Mouse (Mus musculus) neural tube, embryonic 12.5 days (tissue): ENCODE data around the gene Neb. TPM values are rescaled to one million over a fixed set of nuclear protein-coding genes. Genes with fewer than 3 reads are reported as not detected.

Experiments used
- ATAC-seq: fragments of 200-750 bp; cut with Nextera tagmentation; 2 replicates; pipeline ENCODE4 v1.8.0; 2017; ENCODE audit warnings: low read depth, mild to moderate bottlenecking, moderate TSS enrichment, moderate library complexity; ENCODE audit not compliant: low FRiP score
- H3K27ac ChIP-seq: fragments of 300-500 bp; sonication (generic); 2 replicates; pipeline ENCODE4 v1.5.1; 2016
- H3K27me3 ChIP-seq: fragments of 300-500 bp; sonication (generic); replicated peaks from 2 replicates; pipeline ENCODE4 v1.6.1; 2016; ENCODE audit warnings: mild to moderate bottlenecking
- H3K36me3 ChIP-seq: fragments of 300-500 bp; sonication (generic); 2 replicates; pipeline ENCODE4 v1.6.1; 2016; ENCODE audit warnings: mild to moderate bottlenecking
- H3K4me1 ChIP-seq: fragments of 300-500 bp; sonication (generic); 2 replicates; pipeline ENCODE4 v1.6.1; 2016
- H3K4me2 ChIP-seq: fragments of 300-500 bp; sonication (generic); replicated peaks from 2 replicates; pipeline ENCODE4 v1.6.1; 2016; ENCODE audit warnings: mild to moderate bottlenecking
- H3K4me3 ChIP-seq: fragments of 300-500 bp; sonication (generic); 2 replicates; pipeline ENCODE4 v1.5.1; 2016
- H3K9ac ChIP-seq: fragments of 300-500 bp; sonication (generic); 2 replicates; pipeline ENCODE4 v1.6.1; 2016; ENCODE audit warnings: mild to moderate bottlenecking
- H3K9me3 ChIP-seq: fragments of 300-500 bp; sonication (generic); 2 replicates; pipeline ENCODE4 v1.6.1; 2016; ENCODE audit warnings: mild to moderate bottlenecking
- WGBS: fragments of 180-500 bp; shearing (Covaris S2); methylation state at CpG from one replicate; pipeline ENCODE4 v1.1.7; 2016; 5-methylcytosine and 5-hydroxymethylcytosine counted together
- polyA plus RNA-seq: library from polyadenylated mRNA; unstranded; fragments of >200 nt; fragmentation: Nextera tagmentation; extraction: Ambion mirVana; gene quantifications from 2 replicates; pipeline ENCODE4 v1.2.1, GENCODE M21; 2016

Gene Neb
- polyA plus RNA-seq: 11.2 and 14.9 TPM in 2 replicates

GRCm38 (mm10) chr2:52378448-52378804 is at the start of gene Neb:
Gene Neb (minus strand): TSS chr2:52378474.
- Histone ChIP-seq H3K9ac (no peak within 1 kb of the TSS), H3K27me3 (no peaks in the 10 kb centered on the region), H3K36me3 (no peaks in the 10 kb centered on the region), H3K4me1 (no peaks in the 10 kb centered on the region), H3K27ac (no peak within 1 kb of the TSS), H3K4me3 (no peak within 1 kb of the TSS), H3K9me3 (no peaks in the 10 kb centered on the region), H3K4me2 (no peak within 1 kb of the TSS)
- 55% methylated on average over 7 of the region's 7 CpGs for WGBS
- ATAC-seq: no peak

- Histone ChIP-seq H3K36me3 (no peaks in the 10 kb centered on the region), H3K9ac (no peak overlapping the region), H3K4me1 (0 out of 2 replicates have a peak, but pooled peaks cover 10% of the 10 kb centered on the region), H3K27ac (no peak overlapping the region), H3K4me2 (no peak overlapping the region), H3K9me3 (no peaks in the 10 kb centered on the region), H3K4me3 (no peak overlapping the region), H3K27me3 (no peaks in the 10 kb centered on the region)
- no peak for ATAC-seq
- WGBS: 86% methylated on average over 3 of the region's 3 CpGs
These were observed 49.1 kb upstream of the Neb start for GRCm38 (mm10) chr2:52427383-52427782.

GRCm38 (mm10) chr2:52426041-52426440 is 47.8 kb upstream of the Neb start:
- Histone ChIP-seq H3K9ac (no peak overlapping the region), H3K27me3 (no peaks in the 10 kb centered on the region), H3K4me2 (no peak overlapping the region), H3K27ac (no peak overlapping the region), H3K9me3 (no peaks in the 10 kb centered on the region), H3K4me3 (no peak overlapping the region), H3K4me1 (peaks cover 15% of the 10 kb centered on the region; the same call in 1 of the 2 replicates), H3K36me3 (no peaks in the 10 kb centered on the region)
- ATAC-seq: no peak
- WGBS: 94% methylated on average over 3 of the region's 3 CpGs

GRCm38 (mm10) chr2:52425523-52425795 is 47.2 kb upstream of the Neb start:
- WGBS: 30% methylated on average over 10 of the region's 10 CpGs
- Histone ChIP-seq H3K27ac (no peak overlapping the region), H3K4me1 (peaks cover 15% of the 10 kb centered on the region; the same call in 1 of the 2 replicates), H3K9ac (peak overlapping the region; percentile 91), H3K27me3 (no peaks in the 10 kb centered on the region), H3K36me3 (no peaks in the 10 kb centered on the region), H3K4me2 (peak overlapping the region; percentile 68), H3K4me3 (peak overlapping the region; percentile 87), H3K9me3 (no peaks in the 10 kb centered on the region)
- ATAC-seq: no peak; the same call in 1 of the 2 replicates

GRCm38 (mm10) chr2:52424747-52425522 is 46.7 kb upstream of the Neb start, which contains the start of gene Arl5a:
Gene Arl5a (minus strand): TSS chr2:52424901.
- ATAC-seq: peak; percentile 95
- Histone ChIP-seq H3K36me3 (no peaks in the 10 kb centered on the region), H3K4me1 (peaks cover 15% of the 10 kb centered on the region; the same call in 1 of the 2 replicates), H3K27ac (peak within 1 kb of the TSS; percentile 76), H3K27me3 (no peaks in the 10 kb centered on the region), H3K9ac (peak within 1 kb of the TSS; percentile 91), H3K4me2 (peak within 1 kb of the TSS; percentile 68), H3K9me3 (no peaks in the 10 kb centered on the region), H3K4me3 (peak within 1 kb of the TSS; percentile 87)
- WGBS: under 1% methylated on average over 47 of the region's 57 CpGs

GRCm38 (mm10) chr2:52424248-52424728 is 46.0 kb upstream of the Neb start:
- Histone ChIP-seq H3K27ac (peak overlapping the region; percentile 76), H3K4me2 (peak overlapping the region; percentile 68), H3K9ac (peak overlapping the region; percentile 91), H3K27me3 (no peaks in the 10 kb centered on the region), H3K4me1 (peaks cover 15% of the 10 kb centered on the region; the same call in 1 of the 2 replicates), H3K36me3 (no peaks in the 10 kb centered on the region), H3K9me3 (no peaks in the 10 kb centered on the region), H3K4me3 (peak overlapping the region; percentile 87)
- peak; percentile 86 for ATAC-seq
- under 1% methylated on average over 42 of the region's 42 CpGs for WGBS

- no peak overlapping the region for H3K27ac ChIP-seq
- H3K9me3 ChIP-seq: no peaks in the 10 kb centered on the region
These were observed 45.5 kb upstream of the Neb start for GRCm38 (mm10) chr2:52423611-52424247.

GRCm38 (mm10) chr2:52422871-52423610 is 44.8 kb upstream of the Neb start:
- Histone ChIP-seq H3K4me3 (peak overlapping the region; percentile 87), H3K4me1 (peaks cover 15% of the 10 kb centered on the region; the same call in 1 of the 2 replicates), H3K9ac (0 out of 2 replicates have a peak overlapping the region, but pooled peaks have one; percentile 91), H3K36me3 (no peaks in the 10 kb centered on the region), H3K27ac (no peak overlapping the region), H3K27me3 (no peaks in the 10 kb centered on the region), H3K9me3 (no peaks in the 10 kb centered on the region), H3K4me2 (peak overlapping the region; percentile 68)
- WGBS: 56% methylated on average over 8 of the region's 8 CpGs
- no peak for ATAC-seq

More at GRCm38 (mm10) chr2:52423611-52424247, 45.5 kb upstream of the Neb start:
- Histone ChIP-seq H3K36me3 (no peaks in the 10 kb centered on the region), H3K4me3 (peak overlapping the region; percentile 87), H3K27me3 (no peaks in the 10 kb centered on the region), H3K4me1 (peaks cover 15% of the 10 kb centered on the region; the same call in 1 of the 2 replicates), H3K4me2 (peak overlapping the region; percentile 68), H3K9ac (peak overlapping the region; percentile 91)
- 3% methylated on average over 16 of the region's 16 CpGs for WGBS
- no peak for ATAC-seq

- H3K36me3 ChIP-seq: peaks cover 10% of the 10 kb centered on the region
- WGBS: 85% methylated on average over 6 of the region's 6 CpGs
- H3K4me1 ChIP-seq: peaks cover 15% of the 10 kb centered on the region; the same call in 1 of the 2 replicates
- H3K27me3 ChIP-seq: no peaks in the 10 kb centered on the region
- no peak overlapping the region for H3K4me2 ChIP-seq
- no peak for ATAC-seq
- H3K4me3 ChIP-seq: no peak overlapping the region
- no peak overlapping the region for H3K9ac ChIP-seq
- no peak overlapping the region for H3K27ac ChIP-seq
- H3K9me3 ChIP-seq: peaks cover 5% of the 10 kb centered on the region; the same call in 1 of the 2 replicates
These were observed 42.9 kb upstream of the Neb start for GRCm38 (mm10) chr2:52421197-52421596.

GRCm38 (mm10) chr2:52420001-52420710 is 41.9 kb upstream of the Neb start:
- Histone ChIP-seq H3K4me1 (peaks cover 15% of the 10 kb centered on the region; the same call in 1 of the 2 replicates), H3K4me3 (no peak overlapping the region), H3K36me3 (peaks cover 20% of the 10 kb centered on the region), H3K27me3 (no peaks in the 10 kb centered on the region), H3K9me3 (peaks cover 11% of the 10 kb centered on the region; the same call in 1 of the 2 replicates), H3K27ac (no peak overlapping the region), H3K9ac (no peak overlapping the region), H3K4me2 (no peak overlapping the region)
- no peak for ATAC-seq
- 95% methylated on average over 7 of the region's 7 CpGs for WGBS

GRCm38 (mm10) chr2:52419295-52419694 is 41.0 kb upstream of the Neb start:
- no peak overlapping the region for H3K4me2 ChIP-seq
- peaks cover 15% of the 10 kb centered on the region; the same call in 1 of the 2 replicates for H3K4me1 ChIP-seq
- H3K9ac ChIP-seq: no peak overlapping the region
- 84% methylated on average over 6 of the region's 6 CpGs for WGBS
- peaks cover 11% of the 10 kb centered on the region; the same call in 1 of the 2 replicates for H3K9me3 ChIP-seq
- peaks cover 23% of the 10 kb centered on the region for H3K36me3 ChIP-seq
- no peak overlapping the region for H3K4me3 ChIP-seq
- H3K27me3 ChIP-seq: no peaks in the 10 kb centered on the region
- no peak for ATAC-seq
- H3K27ac ChIP-seq: no peak overlapping the region
